Comparison of ENCODE assay signal across 23 mouse cellular contexts in the genomic region with DNA sequence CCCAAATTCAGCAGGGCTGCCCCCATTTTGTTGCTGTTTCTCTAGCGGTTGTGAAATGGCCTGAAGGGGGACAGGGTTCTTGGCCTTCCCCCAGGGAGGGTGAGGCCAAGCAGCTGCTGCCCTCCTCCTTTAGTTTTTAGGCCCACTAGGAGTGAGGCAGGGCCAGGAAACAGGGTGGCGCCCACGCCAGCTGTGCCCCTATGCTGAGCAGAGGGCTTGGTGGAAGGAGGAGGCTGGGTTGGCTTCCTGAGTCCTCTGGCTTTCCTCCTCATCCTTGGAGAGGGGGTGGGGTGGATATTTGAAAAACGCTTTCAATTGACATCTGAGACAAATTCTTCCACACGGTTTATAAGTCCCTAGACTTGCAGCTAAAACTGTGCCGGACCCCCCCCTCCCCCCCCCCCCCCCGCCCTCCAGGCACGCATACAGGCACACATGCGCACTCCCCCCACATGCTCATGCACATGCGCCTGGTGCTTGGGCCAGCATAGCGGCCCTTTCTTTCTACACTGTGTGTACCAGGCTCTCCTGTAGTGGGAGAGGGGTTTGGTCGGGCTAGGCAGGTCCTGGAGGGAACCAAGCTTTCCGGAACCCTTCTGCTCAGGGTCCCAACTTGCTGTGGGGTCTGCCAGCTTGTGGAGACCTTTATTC. TPM values are rescaled to one million over a fixed set of nuclear protein-coding genes. Genes with fewer than 3 reads are reported as not detected.
DNase-seq lines count a peak whose midpoint lies in the region; ATAC-seq lines count a peak whose summit lies in the region.
"Had no signal": no experiment of that assay in that cellular context is flagged by ENCODE, and none has a peak within 500 bp of the region (broad histone marks: within the 10 kb centered on the region; RNA-seq: fewer than 3 reads in every experiment).

No protein-coding gene starts in this region.

- peak; percentile 89 for ATAC-seq in limb, embryonic 12.5 days (ENCODE audit: insufficient number of reproducible peaks, insufficient read depth, low FRiP score, low TSS enrichment, low read depth)
- ATAC-seq in liver, embryonic 11.5 days (replicated peaks; ENCODE audit: low FRiP score), result no peak
- ATAC-seq: intestine, embryonic 15.5 days had no signal

- peaks cover 39% of the 10 kb centered on the region for H3K4me1 ChIP-seq in embryonic facial prominence, embryonic 10.5 days
- peaks cover 78% of the 10 kb centered on the region for H3K4me1 ChIP-seq in limb, embryonic 12.5 days (replicated peaks)
- no peaks in the 10 kb centered on the region; the same call in 1 of the 2 replicates for H3K4me1 ChIP-seq in liver, embryonic 11.5 days (replicated peaks; ENCODE audit: control insufficient read depth, insufficient read depth, low read length)

- peak overlapping the region; percentile 25; the same call in 1 of the 2 replicates for H3K4me3 ChIP-seq in embryonic facial prominence, embryonic 10.5 days
- H3K4me3 ChIP-seq in limb, embryonic 12.5 days (replicated peaks), result peak overlapping the region; percentile 44
- H3K4me3 ChIP-seq in liver, embryonic 11.5 days (ENCODE audit: low read depth, low read length), result no peak overlapping the region
- H3K4me3 ChIP-seq: heart, embryonic 15.5 days; intestine, embryonic 15.5 days; midbrain, embryonic 13.5 days had no signal

- H3K9me3 ChIP-seq in embryonic facial prominence, embryonic 10.5 days, result no peaks in the 10 kb centered on the region
- no peaks in the 10 kb centered on the region for H3K9me3 ChIP-seq in limb, embryonic 12.5 days
- H3K9me3 ChIP-seq in liver, embryonic 11.5 days (ENCODE audit: control insufficient read depth, low read length), result no peaks in the 10 kb centered on the region
- H3K9me3 ChIP-seq: heart, embryonic 15.5 days; intestine, embryonic 15.5 days; midbrain, embryonic 13.5 days had no signal

- peaks cover 99% of the 10 kb centered on the region for H3K27me3 ChIP-seq in embryonic facial prominence, embryonic 10.5 days (replicated peaks; ENCODE audit: low read depth, poor library complexity, severe bottlenecking)
- peaks cover 45% of the 10 kb centered on the region for H3K27me3 ChIP-seq in limb, embryonic 12.5 days
- H3K27me3 ChIP-seq in liver, embryonic 11.5 days (replicated peaks; ENCODE audit: control insufficient read depth, insufficient read depth, low read length), result peaks cover 96% of the 10 kb centered on the region

- 23% methylated on average over 13 of the region's 13 CpGs for WGBS in embryonic facial prominence, embryonic 10.5 days
- WGBS in limb, embryonic 12.5 days, result 23% methylated on average over 11 of the region's 13 CpGs
- 37% methylated on average over 11 of the region's 13 CpGs for WGBS in liver, embryonic 11.5 days

- H3K4me2 ChIP-seq in limb, embryonic 12.5 days, result peak overlapping the region; percentile 80
- no peak overlapping the region for H3K4me2 ChIP-seq in liver, embryonic 11.5 days
- H3K4me2 ChIP-seq: intestine, embryonic 15.5 days; midbrain, embryonic 13.5 days had no signal

- DNase-seq in embryo, embryonic 11 days, result peak; percentile 29
- DNase-seq in embryo, embryonic 10 days (ENCODE audit: low spot score), result no peak
- DNase-seq in embryonic facial prominence, embryonic 10.5 days (ENCODE audit: low spot score), result peak; percentile 43
- peak; percentile 51 for DNase-seq in lung, postnatal 14 days
- no peak for DNase-seq in liver, embryonic 11.5 days (ENCODE audit: low spot score)
- no peak for DNase-seq in layer of hippocampus, adult 9-10 months (ENCODE audit: low spot score)
- DNase-seq in heart, postnatal 4 days, result no peak
- DNase-seq: cerebellum, adult 11 months; kidney, postnatal 10 days; thymus, adult 18-20 months had no signal

- peak overlapping the region; percentile 48; the same call in 1 of the 2 replicates for H3K27ac ChIP-seq in embryonic facial prominence, embryonic 10.5 days (replicated peaks)
- peak overlapping the region; percentile 92 for H3K27ac ChIP-seq in limb, embryonic 12.5 days
- H3K27ac ChIP-seq in liver, embryonic 11.5 days (ENCODE audit: low read depth, low read length), result no peak overlapping the region
- H3K27ac ChIP-seq: heart, embryonic 15.5 days; intestine, embryonic 15.5 days; macrophage; midbrain, embryonic 13.5 days had no signal

- H3K9ac ChIP-seq in limb, embryonic 12.5 days (replicated peaks), result peak overlapping the region; percentile 73; the same call in 1 of the 2 replicates
- no peak overlapping the region for H3K9ac ChIP-seq in liver, embryonic 11.5 days (ENCODE audit: low read depth, low read length)
- H3K9ac ChIP-seq: heart, embryonic 15.5 days; intestine, embryonic 15.5 days; midbrain, embryonic 13.5 days had no signal

- no peaks in the 10 kb centered on the region for H3K36me3 ChIP-seq in embryonic facial prominence, embryonic 10.5 days (replicated peaks)
- H3K36me3 ChIP-seq in limb, embryonic 12.5 days, result peaks cover 41% of the 10 kb centered on the region
- H3K36me3 ChIP-seq in liver, embryonic 11.5 days (ENCODE audit: control insufficient read depth, insufficient read depth, low read length), result no peaks in the 10 kb centered on the region
- H3K36me3 ChIP-seq: heart, embryonic 15.5 days; intestine, embryonic 15.5 days; midbrain, embryonic 13.5 days had no signal

RNA-seq across cellular contexts. Expression of a gene that starts 10.2 kb away (rescaled TPM):
- polyA plus RNA-seq in embryonic facial prominence, embryonic 10.5 days (2016; fragmentation: Nextera tagmentation; extraction: Ambion mirVana), result 1.0 and 1.4 TPM in 2 replicates
- 39.2 and 44.0 TPM in 2 replicates for polyA plus RNA-seq in limb, embryonic 12.5 days (2016; fragmentation: Nextera tagmentation; extraction: Ambion mirVana)
- polyA plus RNA-seq in liver, embryonic 11.5 days (2014; fragmentation: Nextera tagmentation; extraction: Ambion mirVana), result 0.79 and 0.86 TPM in 2 replicates
- total RNA-seq in heart, postnatal 4 days (2021), result under 1 TPM in 1 of 2 experiments, not detected in 1; 0.09 TPM
- total RNA-seq: CH12.LX; common myeloid progenitor, adult 5-6 weeks; granulocyte monocyte progenitor cell, adult 5-6 weeks had no signal
- polyA plus RNA-seq: macrophage had no signal

RNA-seq across cellular contexts. Expression of a gene that starts 46.3 kb away (rescaled TPM):
- not detected in 2 replicates for polyA plus RNA-seq in embryonic facial prominence, embryonic 10.5 days (2016; fragmentation: Nextera tagmentation; extraction: Ambion mirVana)
- polyA plus RNA-seq in limb, embryonic 12.5 days (2016; fragmentation: Nextera tagmentation; extraction: Ambion mirVana), result not detected in 2 replicates
- polyA plus RNA-seq in liver, embryonic 11.5 days (2014; fragmentation: Nextera tagmentation; extraction: Ambion mirVana), result not detected in 2 replicates
- not detected for total RNA-seq in heart, postnatal 4 days (2021)
- total RNA-seq: CH12.LX; common myeloid progenitor, adult 5-6 weeks; granulocyte monocyte progenitor cell, adult 5-6 weeks; layer of hippocampus, postnatal 10 days; left cerebral cortex, postnatal 25 days had no signal
- polyA plus RNA-seq: frontal cortex, adult 2 months; heart, embryonic 15.5 days; hindbrain, embryonic 11.5 days; intestine, embryonic 15.5 days; macrophage; midbrain, embryonic 13.5 days; urinary bladder, adult 2 months had no signal

Comparison
In these comparisons a context has a peak if more than half of its experiments do, and no peak if none do; other contexts are left out.
1. DNase-seq: peak in embryo, embryonic 11 days (single experiment), embryonic facial prominence, embryonic 10.5 days (single experiment) and lung, postnatal 14 days (single experiment); none in embryo, embryonic 10 days (single experiment), liver, embryonic 11.5 days (single experiment), layer of hippocampus, adult 9-10 months (single experiment) and heart, postnatal 4 days (single experiment).
2. RNA of a gene that starts 10.2 kb away (polyA plus RNA-seq): 39.2 to 44.0 TPM in limb, embryonic 12.5 days; 1.0 to 1.4 TPM in embryonic facial prominence, embryonic 10.5 days and 0.79 to 0.86 TPM in liver, embryonic 11.5 days; every median in the first group is over 10 times any median in the second.